Mouse (Mus musculus): ENCODE measurements at regions not wholly inside any gene's neighbourhood (a gene's known extent, or its start where the extent isn't known, plus 50 kb on each side); places are given as distances from the start of the nearest gene placed in this dataset.
A peak's percentile ranks its signal among the peaks of the same experiment; 100 is the strongest.

DNA sequence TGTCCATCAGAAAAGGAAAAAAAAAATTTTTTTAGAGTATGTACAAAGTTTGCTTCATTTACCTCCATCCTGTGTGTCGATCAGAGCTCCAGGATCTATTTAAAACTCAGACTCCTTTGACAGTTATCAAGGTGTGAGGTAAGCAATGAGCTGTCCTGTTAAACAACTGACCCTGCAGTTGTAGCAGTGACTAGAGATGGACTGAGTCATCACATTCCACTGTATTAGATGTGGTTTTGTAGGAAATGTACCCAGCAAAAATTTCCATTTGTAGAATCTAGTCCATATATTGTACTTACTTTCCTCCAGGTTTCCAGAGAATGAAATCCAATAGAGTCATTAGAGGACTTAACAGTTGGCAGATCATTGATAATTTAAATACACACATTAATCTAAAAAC lies 1459.3 kb downstream of the Slc22a22 start:
- H3K27me3 ChIP-seq: no peaks in the 10 kb centered on the region
- H3K4me2 ChIP-seq: no peak overlapping the region
- 82% methylated on average over 1 of the region's 1 CpGs for WGBS
- H3K9me3 ChIP-seq (replicated peaks): no peaks in the 10 kb centered on the region
- no peaks in the 10 kb centered on the region for H3K4me1 ChIP-seq
- H3K9ac ChIP-seq: no peak overlapping the region
- H3K27ac ChIP-seq: no peak overlapping the region
- no peaks in the 10 kb centered on the region for H3K36me3 ChIP-seq
- ATAC-seq (replicated peaks; ENCODE audit: low FRiP score): no peak
- H3K4me3 ChIP-seq (replicated peaks): no peak overlapping the region

DNA sequence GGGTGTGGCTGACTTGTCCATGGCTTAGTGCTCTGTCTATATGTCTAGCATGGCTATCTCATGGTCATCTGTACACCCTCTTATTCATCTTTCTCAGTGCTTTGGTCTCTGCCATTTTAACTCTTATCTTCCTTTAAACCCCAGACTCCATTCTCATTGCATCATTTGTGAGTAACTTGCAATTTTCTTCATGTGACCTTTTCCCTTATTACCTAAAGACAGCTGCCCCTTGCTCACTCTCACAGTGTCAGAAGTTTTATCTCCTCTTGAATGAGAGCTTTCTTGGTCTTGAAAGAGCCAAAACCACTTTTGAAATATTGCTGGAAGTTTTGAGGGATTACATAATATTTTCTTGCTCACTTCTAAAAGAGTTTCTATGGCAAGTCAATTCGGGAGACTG lies 1459.9 kb downstream of the Slc22a22 start:
- 85% methylated on average over 1 of the region's 1 CpGs for WGBS
- no peaks in the 10 kb centered on the region for H3K27me3 ChIP-seq
- no peak overlapping the region for H3K9ac ChIP-seq
- H3K9me3 ChIP-seq (replicated peaks): no peaks in the 10 kb centered on the region
- no peak for ATAC-seq (replicated peaks; ENCODE audit: low FRiP score)
- no peak overlapping the region for H3K27ac ChIP-seq
- no peaks in the 10 kb centered on the region for H3K36me3 ChIP-seq
- H3K4me1 ChIP-seq: no peaks in the 10 kb centered on the region
- no peak overlapping the region for H3K4me2 ChIP-seq
- H3K4me3 ChIP-seq (replicated peaks): no peak overlapping the region

DNA sequence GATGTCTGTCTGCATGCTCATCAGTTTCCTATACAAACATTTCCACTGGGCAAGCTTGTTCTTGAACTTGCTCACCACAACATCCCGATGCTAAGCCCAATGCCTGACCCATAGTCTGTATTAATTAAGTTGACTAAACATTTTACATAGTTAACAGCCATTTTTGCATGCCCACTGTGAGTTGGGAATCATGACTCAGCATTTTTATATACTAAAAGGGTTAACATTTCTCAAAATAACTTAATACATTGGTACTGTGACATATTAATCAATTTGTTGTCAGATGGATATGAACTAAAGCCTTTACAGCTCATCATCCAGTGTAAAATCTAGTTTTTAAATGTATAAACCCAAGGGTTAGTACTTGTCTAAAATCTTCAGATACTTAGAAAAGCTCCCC lies 1461.4 kb downstream of the Slc22a22 start:
- no peak for ATAC-seq (replicated peaks; ENCODE audit: low FRiP score)
- H3K4me2 ChIP-seq: no peak overlapping the region
- no peaks in the 10 kb centered on the region for H3K27me3 ChIP-seq
- no peaks in the 10 kb centered on the region for H3K4me1 ChIP-seq
- H3K9ac ChIP-seq: no peak overlapping the region
- no peaks in the 10 kb centered on the region for H3K9me3 ChIP-seq (replicated peaks)
- WGBS: 78% methylated on average over 1 of the region's 1 CpGs
- H3K27ac ChIP-seq: no peak overlapping the region
- H3K4me3 ChIP-seq (replicated peaks): no peak overlapping the region
- H3K36me3 ChIP-seq: no peaks in the 10 kb centered on the region

DNA sequence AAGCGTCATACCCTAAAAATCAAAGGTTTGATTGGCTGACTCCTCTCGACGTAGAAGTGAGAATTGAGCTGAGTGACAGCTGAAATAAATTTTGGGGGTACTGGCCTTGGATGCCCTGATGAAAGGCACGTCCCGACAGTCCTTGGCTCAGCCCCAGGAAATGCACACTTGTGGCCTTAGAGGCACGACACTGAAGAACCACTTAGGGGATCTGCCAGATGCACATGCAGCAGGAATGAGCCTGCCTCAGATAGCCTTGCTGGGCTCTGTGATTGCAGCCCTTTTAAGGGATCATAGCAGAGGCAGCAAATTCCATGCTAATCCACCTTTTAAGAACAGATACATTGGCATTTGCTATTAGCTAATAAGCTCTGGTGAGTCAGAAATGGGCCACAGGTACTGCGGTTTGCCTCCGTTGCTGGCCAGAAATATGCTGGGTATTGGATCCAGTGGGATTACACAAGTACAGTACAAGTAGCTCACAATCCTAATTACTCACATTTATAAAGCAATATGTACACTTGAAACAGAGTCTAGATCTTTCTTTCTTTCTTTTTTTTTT lies 1463.3 kb downstream of the Slc22a22 start:
- H3K27me3 ChIP-seq: no peaks in the 10 kb centered on the region
- no peak overlapping the region for H3K4me2 ChIP-seq
- no peaks in the 10 kb centered on the region for H3K9me3 ChIP-seq (replicated peaks)
- no peak overlapping the region for H3K27ac ChIP-seq
- no peak for ATAC-seq (replicated peaks; ENCODE audit: low FRiP score)
- H3K9ac ChIP-seq: no peak overlapping the region
- 70% methylated on average over 8 of the region's 8 CpGs for WGBS
- no peaks in the 10 kb centered on the region for H3K4me1 ChIP-seq
- no peaks in the 10 kb centered on the region for H3K36me3 ChIP-seq
- H3K4me3 ChIP-seq (replicated peaks): no peak overlapping the region

DNA sequence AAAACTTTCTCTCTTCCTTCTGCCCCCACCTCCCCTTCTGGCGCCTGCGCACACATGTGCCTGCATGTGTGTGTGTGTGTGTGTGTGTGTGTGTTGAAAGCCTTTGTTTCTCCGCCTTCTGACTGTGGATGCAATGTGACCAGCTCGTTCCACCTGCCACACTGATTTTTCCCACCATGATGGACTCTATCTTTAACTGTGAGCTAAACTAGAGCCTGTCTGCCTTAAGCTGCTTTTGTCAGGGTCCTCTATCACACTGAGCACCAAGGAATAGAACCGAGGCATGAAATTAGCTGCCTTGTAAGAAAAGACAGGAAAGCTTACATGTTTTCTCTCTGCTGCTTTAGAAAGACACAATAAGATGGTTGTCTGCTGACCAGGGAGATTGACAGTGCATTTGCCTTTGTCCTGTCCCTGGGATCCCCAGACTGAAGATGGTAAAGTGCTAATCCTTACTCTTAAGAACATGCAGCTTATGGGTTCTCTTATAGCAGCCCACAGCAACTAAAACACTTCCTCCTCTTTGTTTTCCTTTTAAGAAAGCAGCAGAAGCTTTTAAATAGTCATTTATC lies 1468.7 kb downstream of the Slc22a22 start:
- H3K27me3 ChIP-seq: no peaks in the 10 kb centered on the region
- no peaks in the 10 kb centered on the region for H3K36me3 ChIP-seq
- H3K9ac ChIP-seq: no peak overlapping the region
- WGBS: 86% methylated on average over 5 of the region's 5 CpGs
- H3K27ac ChIP-seq: no peak overlapping the region
- H3K4me3 ChIP-seq (replicated peaks): no peak overlapping the region
- no peaks in the 10 kb centered on the region for H3K9me3 ChIP-seq (replicated peaks)
- no peaks in the 10 kb centered on the region for H3K4me1 ChIP-seq
- ATAC-seq (replicated peaks; ENCODE audit: low FRiP score): no peak
- no peak overlapping the region for H3K4me2 ChIP-seq

DNA sequence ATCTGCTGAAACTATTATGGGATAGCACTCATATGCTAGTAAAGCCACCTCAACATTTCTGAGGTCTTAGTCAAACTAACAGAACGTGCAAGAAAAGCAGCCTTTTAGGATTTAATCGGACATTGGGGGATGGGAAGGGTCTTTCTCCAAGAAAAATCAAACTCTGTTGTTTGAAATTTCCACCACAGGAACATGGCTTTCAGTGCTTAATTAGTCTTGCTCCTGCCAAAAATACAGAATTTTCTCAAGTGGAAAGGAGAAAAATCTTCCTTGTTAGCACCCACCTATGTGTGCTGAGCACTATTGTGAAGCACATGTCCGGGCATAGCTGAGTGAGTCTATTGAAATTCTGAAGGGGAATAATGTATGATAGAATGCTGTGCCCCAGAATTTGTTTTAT lies 1470.0 kb downstream of the Slc22a22 start:
- Histone ChIP-seq H3K4me1 (no peaks in the 10 kb centered on the region), H3K4me3 (replicated peaks) (no peak overlapping the region), H3K4me2 (no peak overlapping the region), H3K36me3 (no peaks in the 10 kb centered on the region), H3K9me3 (replicated peaks) (no peaks in the 10 kb centered on the region), H3K27me3 (no peaks in the 10 kb centered on the region), H3K27ac (no peak overlapping the region), H3K9ac (no peak overlapping the region)
- 85% methylated on average over 3 of the region's 3 CpGs for WGBS
- no peak for ATAC-seq (replicated peaks; ENCODE audit: low FRiP score)

DNA sequence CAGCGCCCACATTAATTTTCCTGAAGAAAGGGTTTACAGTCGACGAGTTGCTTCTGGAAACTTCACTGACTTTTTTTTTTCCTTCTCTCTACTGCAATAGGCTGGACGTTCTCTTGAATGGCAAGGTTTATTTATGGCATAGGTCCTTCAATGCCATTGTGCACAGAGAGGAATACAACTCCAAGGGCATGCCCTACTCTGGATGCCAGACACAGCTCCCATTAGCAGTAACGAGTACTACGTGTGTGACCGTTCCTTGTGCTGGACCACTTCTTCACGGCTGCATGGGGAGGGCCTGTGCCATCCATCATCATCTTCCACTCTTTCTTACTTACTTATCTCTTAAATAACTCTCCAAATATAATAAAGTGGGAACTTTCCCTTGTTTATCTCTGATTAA lies 1472.1 kb downstream of the Slc22a22 start:
- ATAC-seq (replicated peaks; ENCODE audit: low FRiP score): no peak
- Histone ChIP-seq H3K27ac (no peak overlapping the region), H3K4me3 (replicated peaks) (no peak overlapping the region), H3K36me3 (no peaks in the 10 kb centered on the region), H3K4me1 (no peaks in the 10 kb centered on the region), H3K4me2 (no peak overlapping the region), H3K27me3 (no peaks in the 10 kb centered on the region), H3K9ac (no peak overlapping the region), H3K9me3 (replicated peaks) (no peaks in the 10 kb centered on the region)
- WGBS: 66% methylated on average over 8 of the region's 8 CpGs

DNA sequence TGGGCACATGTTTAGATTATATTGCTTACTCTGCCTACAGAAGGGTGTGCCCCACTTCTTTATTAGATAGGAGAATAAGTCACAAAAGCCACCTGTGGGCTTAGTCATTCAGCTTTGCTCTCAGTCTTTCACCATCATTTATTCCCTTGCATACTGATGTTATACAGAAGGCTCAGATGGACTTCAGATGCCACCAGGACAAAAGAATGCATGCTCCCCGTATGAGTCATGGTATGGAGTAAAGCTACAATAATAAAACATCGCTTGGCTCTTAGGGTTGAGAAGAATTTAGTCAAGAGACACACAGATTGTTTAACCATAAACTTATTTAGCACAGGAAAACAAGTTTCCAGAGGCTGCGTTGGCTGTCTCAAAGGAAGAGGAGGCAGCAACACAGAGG lies 1473.5 kb downstream of the Slc22a22 start:
- no peak overlapping the region for H3K9ac ChIP-seq
- WGBS: 86% methylated on average over 3 of the region's 3 CpGs
- H3K4me1 ChIP-seq: no peaks in the 10 kb centered on the region
- no peak overlapping the region for H3K4me2 ChIP-seq
- no peak overlapping the region for H3K27ac ChIP-seq
- H3K36me3 ChIP-seq: no peaks in the 10 kb centered on the region
- no peak overlapping the region for H3K4me3 ChIP-seq (replicated peaks)
- no peaks in the 10 kb centered on the region for H3K27me3 ChIP-seq
- H3K9me3 ChIP-seq (replicated peaks): no peaks in the 10 kb centered on the region
- ATAC-seq (replicated peaks; ENCODE audit: low FRiP score): no peak

DNA sequence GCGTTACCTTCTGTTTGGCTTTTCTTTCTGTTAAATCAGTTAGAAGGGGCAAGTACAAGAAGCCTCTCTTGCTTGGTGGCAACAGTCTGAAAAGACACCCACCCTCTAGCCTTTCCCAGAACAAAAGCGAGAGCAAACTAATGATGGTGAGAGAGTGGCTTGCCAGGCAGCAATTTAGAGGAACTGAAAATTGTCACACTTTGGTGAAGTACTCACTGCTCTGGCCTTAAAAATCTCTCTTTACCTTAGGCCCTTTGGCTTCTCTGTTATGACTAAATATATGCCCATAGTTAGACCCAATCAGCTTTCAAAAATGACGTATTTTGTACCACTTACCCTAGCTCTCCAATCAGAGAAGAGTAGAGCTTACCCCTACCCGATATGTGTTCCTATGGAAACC lies 1477.8 kb downstream of the Slc22a22 start:
- ATAC-seq (replicated peaks; ENCODE audit: low FRiP score): no peak
- Histone ChIP-seq H3K9ac (no peak overlapping the region), H3K4me1 (no peaks in the 10 kb centered on the region), H3K4me2 (no peak overlapping the region), H3K27me3 (no peaks in the 10 kb centered on the region), H3K9me3 (replicated peaks) (no peaks in the 10 kb centered on the region), H3K27ac (no peak overlapping the region), H3K4me3 (replicated peaks) (no peak overlapping the region), H3K36me3 (no peaks in the 10 kb centered on the region)
- 92% methylated on average over 4 of the region's 4 CpGs for WGBS

DNA sequence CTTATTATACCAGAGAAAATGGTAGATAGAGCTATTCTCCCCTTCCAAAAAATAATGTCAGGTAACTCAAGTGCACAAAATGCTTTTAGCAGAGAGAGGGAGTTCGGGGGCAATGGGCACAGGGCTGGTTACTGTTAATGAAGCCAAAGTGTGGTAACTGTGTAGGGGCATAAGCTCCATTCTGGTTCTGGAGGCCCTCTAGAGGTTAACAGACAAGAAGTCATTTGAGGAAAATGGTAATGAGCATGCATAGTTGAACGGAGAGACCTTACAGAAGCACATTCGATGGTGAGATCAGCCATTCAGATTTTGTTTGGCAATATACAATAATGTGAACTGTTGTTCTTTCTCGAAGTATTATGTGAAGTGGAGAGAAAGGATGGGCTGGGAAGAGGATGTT lies 1479.4 kb downstream of the Slc22a22 start:
- Histone ChIP-seq H3K4me1 (no peaks in the 10 kb centered on the region), H3K27me3 (no peaks in the 10 kb centered on the region), H3K4me3 (replicated peaks) (no peak overlapping the region), H3K9ac (no peak overlapping the region), H3K9me3 (replicated peaks) (no peaks in the 10 kb centered on the region), H3K27ac (no peak overlapping the region), H3K36me3 (no peaks in the 10 kb centered on the region), H3K4me2 (no peak overlapping the region)
- ATAC-seq (replicated peaks; ENCODE audit: low FRiP score): no peak
- 83% methylated on average over 4 of the region's 4 CpGs for WGBS

DNA sequence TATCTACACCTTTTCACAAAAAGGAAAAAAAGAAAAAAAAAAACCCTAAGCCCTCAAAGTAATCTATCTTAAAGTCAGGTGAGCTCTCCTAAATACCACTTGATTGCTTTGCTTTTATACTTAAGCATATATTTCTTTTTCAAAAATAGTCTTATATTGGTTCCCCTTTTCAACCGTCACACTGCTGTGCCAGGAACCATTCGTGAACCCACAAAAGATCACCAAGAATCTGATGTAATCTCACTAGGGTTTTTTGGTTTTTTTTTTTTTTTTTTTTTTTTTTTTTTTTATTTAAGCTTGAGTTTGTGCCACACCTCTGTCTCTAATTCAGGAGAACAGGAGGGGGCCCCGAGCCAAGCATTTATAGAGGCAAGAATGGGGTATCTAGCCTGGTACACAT lies 1482.7 kb downstream of the Slc22a22 start:
- H3K4me1 ChIP-seq: no peaks in the 10 kb centered on the region
- H3K9me3 ChIP-seq (replicated peaks): no peaks in the 10 kb centered on the region
- no peaks in the 10 kb centered on the region for H3K27me3 ChIP-seq
- H3K4me3 ChIP-seq (replicated peaks): no peak overlapping the region
- H3K9ac ChIP-seq: no peak overlapping the region
- WGBS: 85% methylated on average over 3 of the region's 3 CpGs
- H3K27ac ChIP-seq: no peak overlapping the region
- no peaks in the 10 kb centered on the region for H3K36me3 ChIP-seq
- no peak overlapping the region for H3K4me2 ChIP-seq
- no peak for ATAC-seq (replicated peaks; ENCODE audit: low FRiP score)

DNA sequence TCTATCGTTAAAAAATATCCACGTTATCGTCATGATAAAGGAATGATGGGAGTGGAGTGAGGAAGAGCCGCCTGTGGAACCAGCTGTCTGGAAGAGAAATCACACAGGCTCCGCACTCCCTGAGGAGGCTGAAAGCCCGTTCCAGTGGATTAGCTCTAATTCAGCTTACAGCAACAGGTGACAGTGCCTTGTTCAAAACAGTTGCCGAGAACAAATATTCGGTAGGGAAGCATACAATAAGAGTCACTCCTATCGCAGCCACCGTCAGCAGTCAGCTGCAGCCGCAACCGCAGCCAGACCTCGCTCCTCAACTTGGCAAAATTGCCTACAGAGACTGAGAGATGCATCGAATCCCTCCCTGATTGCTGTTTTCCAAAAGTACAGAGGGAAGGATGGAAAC lies 1501.6 kb downstream of the Slc22a22 start:
- Histone ChIP-seq H3K4me1 (no peaks in the 10 kb centered on the region), H3K9ac (no peak overlapping the region), H3K27me3 (no peaks in the 10 kb centered on the region), H3K4me2 (no peak overlapping the region), H3K27ac (no peak overlapping the region), H3K36me3 (no peaks in the 10 kb centered on the region), H3K9me3 (replicated peaks) (no peaks in the 10 kb centered on the region), H3K4me3 (replicated peaks) (no peak overlapping the region)
- ATAC-seq (replicated peaks; ENCODE audit: low FRiP score): no peak
- 85% methylated on average over 14 of the region's 14 CpGs for WGBS

DNA sequence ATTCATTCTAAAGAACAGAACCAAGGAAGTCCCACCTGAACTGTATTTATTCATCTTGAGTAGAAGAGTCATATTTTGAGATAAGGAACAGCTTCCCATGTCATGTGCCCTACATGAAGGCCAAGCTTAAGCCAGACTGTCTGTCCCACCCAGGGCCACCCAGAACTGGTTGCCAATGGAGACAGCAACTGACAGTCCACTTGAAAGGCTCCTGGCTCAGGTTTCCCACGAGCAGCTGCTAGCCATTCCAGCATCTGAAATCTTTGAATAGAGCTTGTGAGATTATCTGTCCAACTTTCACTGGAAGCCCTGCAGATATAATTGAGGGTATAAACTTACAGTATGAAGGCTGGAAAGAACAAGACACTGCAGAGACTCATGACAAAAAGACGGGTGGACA lies 1510.6 kb downstream of the Slc22a22 start:
- 0 out of 2 replicates have a peak, but pooled peaks have one; percentile 73 for ATAC-seq (replicated peaks; ENCODE audit: low FRiP score)
- no peak overlapping the region for H3K27ac ChIP-seq
- 0 out of 2 replicates have a peak, but pooled peaks cover 3% of the 10 kb centered on the region for H3K4me1 ChIP-seq
- H3K27me3 ChIP-seq: no peaks in the 10 kb centered on the region
- H3K36me3 ChIP-seq: no peaks in the 10 kb centered on the region
- no peak overlapping the region for H3K4me2 ChIP-seq
- H3K9ac ChIP-seq: no peak overlapping the region
- no peaks in the 10 kb centered on the region for H3K9me3 ChIP-seq (replicated peaks)
- no peak overlapping the region for H3K4me3 ChIP-seq (replicated peaks)
- 30% methylated on average over 2 of the region's 2 CpGs for WGBS

Data from kidney, embryonic 15.5 days (tissue).